Mouse (Mus musculus) ES-E14 (cell line): Measurements from ENCODE around the gene Wnk3. TPM values are rescaled to one million over a fixed set of nuclear protein-coding genes. Genes with fewer than 3 reads are reported as not detected.

ENCODE experiments used
- DNase-seq: peaks from one replicate; pipeline ENCODE4 v3.0.0-alpha.2; 2013; ENCODE audit warnings: low read depth, low spot score
- H3K27ac ChIP-seq: 2 replicates; pipeline ENCODE4 v1.5.1; 2012; ENCODE audit warnings: low read depth, mild to moderate bottlenecking, low read length, moderate library complexity, mixed read lengths; ENCODE audit not compliant: poor library complexity, insufficient read depth, severe bottlenecking
- H3K36me3 ChIP-seq: 2 replicates; pipeline ENCODE4 v1.6.1; 2012; ENCODE audit warnings: mild to moderate bottlenecking, low read length, moderate library complexity, mixed read lengths; ENCODE audit not compliant: control insufficient read depth, poor library complexity, insufficient read depth, severe bottlenecking
- H3K4me1 ChIP-seq, 2 experiments: fragments of 150-350 bp in 1 of 2; sonication (generic) in 1 of 2; 2 replicates each; pipeline ENCODE4 v1.6.1; 2012; ENCODE audit warnings: low read length in 2 of 2, mild to moderate bottlenecking in 1 of 2, mixed read lengths in 1 of 2; ENCODE audit not compliant: control insufficient read depth in 2 of 2, insufficient read depth in 2 of 2, poor library complexity in 1 of 2
- H3K4me3 ChIP-seq, 2 experiments: fragments of 150-350 bp in 1 of 2; sonication (generic) in 1 of 2; 2 replicates each; pipeline ENCODE4 v1.5.1; 2012; ENCODE audit warnings: low read length in 2 of 2, low read depth in 1 of 2, mild to moderate bottlenecking in 1 of 2, mixed read lengths in 1 of 2; ENCODE audit not compliant: insufficient read depth in 1 of 2, poor library complexity in 1 of 2, severe bottlenecking in 1 of 2
- H3K9ac ChIP-seq: 2 replicates; pipeline ENCODE4 v1.6.1; 2012; ENCODE audit warnings: low read depth, mild to moderate bottlenecking, low read length, mixed read lengths; ENCODE audit not compliant: poor library complexity, insufficient read depth, severe bottlenecking
- H3K9me3 ChIP-seq: fragments of 150-350 bp; sonication (generic); 2 replicates; pipeline ENCODE4 v1.6.1; 2012; ENCODE audit warnings: low read depth, mild to moderate bottlenecking, low read length; ENCODE audit not compliant: control insufficient read depth, insufficient read depth
- CHD2 ChIP-seq: IDR thresholded peaks from 2 replicates; pipeline ENCODE4 v1.6.1; 2014; ENCODE audit warnings: mild to moderate bottlenecking, low read depth, low read length, inconsistent platforms
- HCFC1 ChIP-seq: IDR thresholded peaks from 2 replicates; pipeline ENCODE4 v1.6.1; 2012; ENCODE audit warnings: low read length, inconsistent platforms, borderline replicate concordance; ENCODE audit not compliant: insufficient read depth
- MAFK ChIP-seq: IDR thresholded peaks from 2 replicates; pipeline ENCODE4 v1.6.1; 2014; ENCODE audit warnings: mild to moderate bottlenecking, low read depth, low read length, inconsistent platforms; ENCODE audit not compliant: insufficient read depth
- ZC3H11A ChIP-seq: IDR thresholded peaks from 2 replicates; pipeline ENCODE4 v1.6.1; 2012; ENCODE audit warnings: low read depth, mild to moderate bottlenecking, inconsistent platforms, low read length, borderline replicate concordance
- ZNF384 ChIP-seq: IDR thresholded peaks from 2 replicates; pipeline ENCODE4 v1.6.1; 2012; ENCODE audit warnings: low read depth, low read length, inconsistent platforms
- in situ Hi-C, 2 experiments: fragments of 600-800 bp; cut with MboI; formaldehyde crosslinking; loops; one replicate each; pipeline ENCODE4 v1.15.1; 2025; ENCODE audit warnings: low sequenced_read_pairs in 2 of 2, inconsistent platforms in 1 of 2; ENCODE audit not compliant: unreplicated experiment in 2 of 2
- total RNA-seq: library from RNA; depleted of rRNA; stranded (reverse); fragments of 300-350 nt; gene quantifications from 2 replicates; pipeline ENCODE4 v1.2.3, GENCODE M21; 2012; rRNA removed

Wnk3 gene
- total RNA-seq, 1 experiment: 31.9 TPM

GRCm38 (mm10) chrX:151344501-151344984 is 146.7 kb downstream of the Wnk3 start:
- H3K4me1 ChIP-seq: no peaks in the 10 kb centered on the region
- no peak for TF ChIP-seq ZNF384
- peak overlapping the region; percentile 86 for H3K27ac ChIP-seq
- H3K4me3 ChIP-seq: peak overlapping the region; percentile 89 to 98
- DNase-seq: peak; percentile 13
- H3K36me3 ChIP-seq: no peaks in the 10 kb centered on the region; the same call in 1 of the 2 replicates
- no peaks in the 10 kb centered on the region for H3K9me3 ChIP-seq
- in situ Hi-C loops: no loop called here
- H3K9ac ChIP-seq: peak overlapping the region; percentile 98

- no peak overlapping the region for H3K27ac ChIP-seq
- H3K36me3 ChIP-seq: no peaks in the 10 kb centered on the region; the same call in 1 of the 2 replicates
- H3K9me3 ChIP-seq: no peaks in the 10 kb centered on the region
- no peak for TF ChIP-seq CHD2
- TF ChIP-seq HCFC1: no peak
- no peak for TF ChIP-seq MAFK
- TF ChIP-seq ZNF384: no peak
- no peak for TF ChIP-seq ZC3H11A
- H3K9ac ChIP-seq: no peak overlapping the region
- peak overlapping the region; percentile 89 to 98 for H3K4me3 ChIP-seq
- in situ Hi-C loops: no loop called here
- DNase-seq: peak; percentile 9
- no peaks in the 10 kb centered on the region for H3K4me1 ChIP-seq
These were observed 147.7 kb downstream of the Wnk3 start for GRCm38 (mm10) chrX:151345333-151346125.

GRCm38 (mm10) chrX:151347278-151347677 is 149.4 kb downstream of the Wnk3 start:
- TF ChIP-seq MAFK (no peak), HCFC1 (no peak), CHD2 (no peak), ZNF384 (no peak), ZC3H11A (no peak)
- no peaks in the 10 kb centered on the region for H3K9me3 ChIP-seq
- no peaks in the 10 kb centered on the region; the same call in 1 of the 2 replicates for H3K36me3 ChIP-seq
- no peak for DNase-seq
- in situ Hi-C loops: no loop called here
- H3K4me1 ChIP-seq: no peaks in the 10 kb centered on the region
- no peak overlapping the region for H3K9ac ChIP-seq
- H3K27ac ChIP-seq: no peak overlapping the region
- H3K4me3 ChIP-seq: no peak overlapping the region

- Histone ChIP-seq H3K4me3 (no peak overlapping the region), H3K9me3 (no peaks in the 10 kb centered on the region), H3K36me3 (no peaks in the 10 kb centered on the region; the same call in 1 of the 2 replicates), H3K27ac (no peak overlapping the region), H3K4me1 (no peaks in the 10 kb centered on the region), H3K9ac (no peak overlapping the region)
- TF ChIP-seq MAFK (no peak), ZNF384 (no peak), HCFC1 (no peak), CHD2 (no peak), ZC3H11A (no peak)
- no peak for DNase-seq
- in situ Hi-C loops: no loop called here
These were observed 151.4 kb downstream of the Wnk3 start for GRCm38 (mm10) chrX:151349322-151349721.

Other genes with a start within 250 kb of the Wnk3 start
- gene Gnl3l, start 180.8 kb upstream of the Wnk3 start, total RNA-seq: 51.9 and 63.8 TPM in 2 replicates
- gene Fgd1, start 151.9 kb upstream of the Wnk3 start, total RNA-seq: 54.3 and 56.8 TPM in 2 replicates
- gene Tsr2, start 101.5 kb upstream of the Wnk3 start, total RNA-seq: 15.6 and 17.1 TPM in 2 replicates
- 2.0 and 2.9 TPM in 2 replicates for gene Fam120c, start 146.1 kb downstream of the Wnk3 start, total RNA-seq